Mouse (Mus musculus) heart, embryonic 13.5 days (tissue): ENCODE data around the gene Gpr182. TPM values are rescaled to one million over a fixed set of nuclear protein-coding genes. Genes with fewer than 3 reads are reported as not detected.
A peak's percentile ranks its signal among the peaks of the same experiment; 100 is the strongest.
"Not testable (repeated sequence)": the region's sequence is repeated elsewhere in the genome, so short reads cannot be mapped to it uniquely, and the experiment has no call there.

Experiments used
- ATAC-seq: fragments of 200-750 bp; cut with Nextera tagmentation; 2 replicates; pipeline ENCODE4 v1.8.0; 2017; ENCODE audit warnings: moderate TSS enrichment; ENCODE audit not compliant: insufficient number of reproducible peaks, low FRiP score, low TSS enrichment; ENCODE audit errors: extremely low read depth
- H3K27ac ChIP-seq: fragments of 300-500 bp; sonication (generic); replicated peaks from 2 replicates; pipeline ENCODE4 v1.5.1; 2015; ENCODE audit warnings: moderate library complexity, mild to moderate bottlenecking, inconsistent platforms
- H3K27me3 ChIP-seq: fragments of 300-500 bp; sonication (generic); replicated peaks from 2 replicates; pipeline ENCODE4 v1.6.1; 2015; ENCODE audit warnings: mild to moderate bottlenecking, inconsistent platforms
- H3K36me3 ChIP-seq: fragments of 300-500 bp; sonication (generic); 2 replicates; pipeline ENCODE4 v1.6.1; 2015; ENCODE audit warnings: mild to moderate bottlenecking, inconsistent platforms
- H3K4me1 ChIP-seq: fragments of 300-500 bp; sonication (generic); 2 replicates; pipeline ENCODE4 v1.6.1; 2015; ENCODE audit warnings: inconsistent platforms
- H3K4me2 ChIP-seq: fragments of 300-500 bp; sonication (generic); 2 replicates; pipeline ENCODE4 v1.6.1; 2015; ENCODE audit warnings: inconsistent platforms, mild to moderate bottlenecking, moderate library complexity
- H3K4me3 ChIP-seq: fragments of 300-500 bp; sonication (generic); 2 replicates; pipeline ENCODE4 v1.5.1; 2015; ENCODE audit warnings: moderate library complexity, mild to moderate bottlenecking, inconsistent platforms
- H3K9ac ChIP-seq: fragments of 300-500 bp; sonication (generic); 2 replicates; pipeline ENCODE4 v1.6.1; 2015; ENCODE audit warnings: inconsistent platforms, mild to moderate bottlenecking, moderate library complexity
- H3K9me3 ChIP-seq: fragments of 300-500 bp; sonication (generic); 2 replicates; pipeline ENCODE4 v1.6.1; 2016; ENCODE audit warnings: inconsistent platforms
- WGBS: fragments of 180-500 bp; shearing (Covaris S2); methylation state at CpG from one replicate; pipeline ENCODE4 v1.1.7; 2015; ENCODE audit warnings: mixed read lengths; 5-methylcytosine and 5-hydroxymethylcytosine counted together
- polyA plus RNA-seq: library from polyadenylated mRNA; unstranded; fragments of >200 nt; fragmentation: Nextera tagmentation; extraction: Ambion mirVana; gene quantifications from 2 replicates; pipeline ENCODE4 v1.2.1, GENCODE M21; 2015

Gpr182 gene
- 20.2 TPM in 2 replicates for polyA plus RNA-seq

DNA sequence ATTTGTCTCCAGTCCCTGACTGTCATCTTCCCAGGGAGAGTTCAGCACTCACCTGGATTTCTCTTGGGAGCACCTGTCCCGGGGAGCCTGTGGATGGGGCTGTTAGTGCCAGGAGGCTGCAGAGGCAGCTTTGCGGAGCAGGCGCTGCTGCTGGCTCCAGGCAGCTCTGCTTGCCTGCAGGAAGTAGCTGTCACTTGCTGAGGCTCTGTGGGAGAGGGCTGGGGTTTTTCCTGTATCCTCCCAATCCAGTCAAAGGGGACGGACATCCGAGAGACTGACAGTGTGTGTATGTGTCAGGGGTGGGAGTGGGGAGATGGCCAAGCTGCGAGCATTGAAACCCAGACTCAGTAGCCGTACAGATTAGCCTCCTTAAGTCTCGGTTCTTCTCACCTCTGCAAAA is at the start of gene Gpr182:
Gene Gpr182, minus strand, starts transcription at position 185 of the 400 bp plus-strand sequence.
- ATAC-seq: peak; percentile 48; the same call in 1 of the 2 replicates
- 34% methylated on average over 8 of the region's 8 CpGs for WGBS
- Histone ChIP-seq H3K4me1 (peaks cover 37% of the 10 kb centered on the region), H3K36me3 (peaks cover 22% of the 10 kb centered on the region), H3K4me2 (peak within 1 kb of the TSS; percentile 66), H3K9ac (peak within 1 kb of the TSS; percentile 76), H3K27me3 (no peaks in the 10 kb centered on the region), H3K9me3 (no peaks in the 10 kb centered on the region), H3K4me3 (peak within 1 kb of the TSS; percentile 52), H3K27ac (peak within 1 kb of the TSS; percentile 69)

DNA sequence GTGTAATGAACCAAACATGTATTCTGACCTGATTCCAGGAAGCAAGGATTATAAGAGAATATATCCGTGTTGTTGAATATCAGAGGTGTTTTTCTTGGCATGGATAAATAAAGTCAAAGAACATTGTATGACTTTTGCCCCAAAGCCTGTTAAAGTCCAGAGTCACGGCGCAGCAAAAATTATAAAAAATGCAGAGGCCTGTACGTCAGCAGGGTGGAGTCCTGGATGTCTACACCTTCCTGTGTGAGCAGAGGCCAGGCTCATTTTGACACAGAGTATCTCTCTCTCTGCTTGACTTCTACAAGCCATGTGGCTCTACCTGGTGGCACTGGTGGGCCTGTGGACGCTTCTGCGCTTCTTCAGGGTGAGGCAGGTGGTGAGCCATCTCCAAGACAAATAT is 49.4 kb upstream of the Gpr182 start, which contains the start of gene Rdh16:
Gene Rdh16, plus strand, starts transcription at position 262 of the 400 bp plus-strand sequence.
- H3K27me3 ChIP-seq: no peaks in the 10 kb centered on the region
- H3K9me3 ChIP-seq: no peaks in the 10 kb centered on the region
- H3K4me1 ChIP-seq: no peaks in the 10 kb centered on the region
- no peak for ATAC-seq
- H3K4me3 ChIP-seq: no peak within 1 kb of the TSS
- no peaks in the 10 kb centered on the region for H3K36me3 ChIP-seq
- no peak within 1 kb of the TSS for H3K9ac ChIP-seq
- H3K4me2 ChIP-seq: no peak within 1 kb of the TSS
- WGBS: 72% methylated on average over 6 of the region's 6 CpGs
- H3K27ac ChIP-seq: no peak within 1 kb of the TSS

- no peaks in the 10 kb centered on the region for H3K27me3 ChIP-seq
- no peak overlapping the region for H3K9ac ChIP-seq
Observed at GRCm38 (mm10) chr10:127799295-127799694, 47.8 kb upstream of the Gpr182 start.

GRCm38 (mm10) chr10:127785411-127785810 is 33.9 kb upstream of the Gpr182 start:
- not testable (repeated sequence) for H3K4me1 ChIP-seq, H3K27me3 ChIP-seq, H3K36me3 ChIP-seq, H3K27ac ChIP-seq, H3K4me3 ChIP-seq, ATAC-seq, H3K4me2 ChIP-seq, H3K9me3 ChIP-seq, H3K9ac ChIP-seq
- 82% methylated on average over 1 of the region's 1 CpGs for WGBS

More at GRCm38 (mm10) chr10:127799295-127799694, 47.8 kb upstream of the Gpr182 start:
- ATAC-seq: no peak
- no peaks in the 10 kb centered on the region for H3K9me3 ChIP-seq
- no peaks in the 10 kb centered on the region for H3K36me3 ChIP-seq
- H3K4me1 ChIP-seq: no peaks in the 10 kb centered on the region
- H3K27ac ChIP-seq: no peak overlapping the region
- WGBS: 59% methylated on average over 1 of the region's 1 CpGs
- no peak overlapping the region for H3K4me3 ChIP-seq
- H3K4me2 ChIP-seq: no peak overlapping the region

GRCm38 (mm10) chr10:127782321-127782720 is 30.8 kb upstream of the Gpr182 start:
- H3K9ac ChIP-seq, H3K4me3 ChIP-seq, H3K27me3 ChIP-seq, H3K9me3 ChIP-seq, ATAC-seq, H3K27ac ChIP-seq, H3K4me1 ChIP-seq, H3K36me3 ChIP-seq, H3K4me2 ChIP-seq: not testable (repeated sequence)
- 89% methylated on average over 17 of the region's 17 CpGs for WGBS

GRCm38 (mm10) chr10:127776011-127776410 is 24.5 kb upstream of the Gpr182 start, which contains the start of gene Rdh9:
TSS of gene Rdh9 (plus strand) at chr10:127776386.
- no peak within 1 kb of the TSS for H3K9ac ChIP-seq
- no peaks in the 10 kb centered on the region for H3K36me3 ChIP-seq
- H3K4me3 ChIP-seq: no peak within 1 kb of the TSS
- no peaks in the 10 kb centered on the region for H3K4me1 ChIP-seq
- no peak within 1 kb of the TSS for H3K27ac ChIP-seq
- 68% methylated on average over 2 of the region's 2 CpGs for WGBS
- no peaks in the 10 kb centered on the region for H3K27me3 ChIP-seq
- no peak for ATAC-seq
- no peak within 1 kb of the TSS for H3K4me2 ChIP-seq
- no peaks in the 10 kb centered on the region for H3K9me3 ChIP-seq

- Histone ChIP-seq H3K4me3 (no peak overlapping the region), H3K9ac (no peak overlapping the region), H3K4me2 (no peak overlapping the region), H3K4me1 (no peaks in the 10 kb centered on the region), H3K27me3 (no peaks in the 10 kb centered on the region), H3K9me3 (no peaks in the 10 kb centered on the region), H3K27ac (no peak overlapping the region), H3K36me3 (no peaks in the 10 kb centered on the region)
- WGBS: 68% methylated on average over 1 of the region's 1 CpGs
- ATAC-seq: no peak
Observed at GRCm38 (mm10) chr10:127766564-127766963, 15.0 kb upstream of the Gpr182 start.

DNA sequence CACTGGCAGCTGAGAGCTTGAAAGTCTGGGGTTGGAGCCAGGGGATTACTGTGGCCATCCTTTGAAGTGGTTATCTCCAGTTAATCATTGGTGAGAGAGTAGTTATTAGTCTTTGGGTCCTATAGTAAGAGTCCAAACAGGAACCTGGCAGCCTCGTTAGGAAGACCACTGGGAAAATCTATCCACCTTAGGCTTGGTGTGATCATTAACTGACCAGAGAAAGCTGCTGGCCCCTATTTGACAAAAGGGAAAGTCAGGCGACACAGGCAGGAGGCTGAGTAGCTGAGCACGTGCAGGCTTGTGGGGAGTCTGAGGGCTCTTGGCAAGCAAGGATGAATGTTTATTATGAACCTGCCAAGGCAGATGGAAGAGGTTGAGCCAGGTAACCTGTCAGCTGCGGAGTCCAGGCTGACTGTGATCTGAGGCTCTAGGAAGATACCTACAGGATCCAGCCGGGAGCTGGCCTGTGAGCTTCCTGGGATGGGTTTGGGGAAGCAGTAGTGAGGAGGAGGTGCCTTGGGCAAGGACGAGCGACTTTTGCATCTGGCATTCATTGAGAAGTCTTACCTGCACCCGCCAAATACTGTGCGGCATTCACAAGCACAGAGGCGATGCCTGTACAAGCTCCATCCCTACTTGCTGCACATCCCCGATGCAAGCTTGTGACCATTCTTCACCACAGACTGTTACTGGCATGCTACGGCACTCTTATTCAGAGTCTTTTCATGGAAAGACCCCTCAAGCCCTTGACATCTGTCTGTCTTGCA is 12.6 kb upstream of the Gpr182 start:
- H3K9me3 ChIP-seq: no peaks in the 10 kb centered on the region
- H3K27ac ChIP-seq: no peak overlapping the region
- H3K36me3 ChIP-seq: no peaks in the 10 kb centered on the region
- no peaks in the 10 kb centered on the region for H3K27me3 ChIP-seq
- ATAC-seq: no peak
- H3K9ac ChIP-seq: no peak overlapping the region
- H3K4me3 ChIP-seq: no peak overlapping the region
- no peak overlapping the region for H3K4me2 ChIP-seq
- H3K4me1 ChIP-seq: no peaks in the 10 kb centered on the region
- 52% methylated on average over 12 of the region's 12 CpGs for WGBS

- not testable (repeated sequence) for H3K4me1 ChIP-seq, ATAC-seq, H3K4me3 ChIP-seq, H3K27ac ChIP-seq, H3K9me3 ChIP-seq, H3K27me3 ChIP-seq, H3K36me3 ChIP-seq, H3K4me2 ChIP-seq, H3K9ac ChIP-seq
- 79% methylated on average over 10 of the region's 10 CpGs for WGBS
Observed at GRCm38 (mm10) chr10:127762926-127763325, 11.4 kb upstream of the Gpr182 start.

GRCm38 (mm10) chr10:127759181-127760110 is 7.9 kb upstream of the Gpr182 start, which contains the start of the genes Rdh1 and Rdh16f1:
TSS of gene Rdh1 (plus strand) at chr10:127759721.
TSS of gene Rdh16f1 (plus strand) at chr10:127759787.
- WGBS: 56% methylated on average over 9 of the region's 9 CpGs
- Histone ChIP-seq H3K9ac (no peak within 1 kb of the TSS), H3K4me1 (peaks cover 27% of the 10 kb centered on the region), H3K9me3 (no peaks in the 10 kb centered on the region), H3K27ac (peak within 1 kb of the TSS; percentile 42), H3K36me3 (no peaks in the 10 kb centered on the region), H3K4me3 (no peak within 1 kb of the TSS), H3K4me2 (no peak within 1 kb of the TSS), H3K27me3 (no peaks in the 10 kb centered on the region)
- no peak for ATAC-seq

DNA sequence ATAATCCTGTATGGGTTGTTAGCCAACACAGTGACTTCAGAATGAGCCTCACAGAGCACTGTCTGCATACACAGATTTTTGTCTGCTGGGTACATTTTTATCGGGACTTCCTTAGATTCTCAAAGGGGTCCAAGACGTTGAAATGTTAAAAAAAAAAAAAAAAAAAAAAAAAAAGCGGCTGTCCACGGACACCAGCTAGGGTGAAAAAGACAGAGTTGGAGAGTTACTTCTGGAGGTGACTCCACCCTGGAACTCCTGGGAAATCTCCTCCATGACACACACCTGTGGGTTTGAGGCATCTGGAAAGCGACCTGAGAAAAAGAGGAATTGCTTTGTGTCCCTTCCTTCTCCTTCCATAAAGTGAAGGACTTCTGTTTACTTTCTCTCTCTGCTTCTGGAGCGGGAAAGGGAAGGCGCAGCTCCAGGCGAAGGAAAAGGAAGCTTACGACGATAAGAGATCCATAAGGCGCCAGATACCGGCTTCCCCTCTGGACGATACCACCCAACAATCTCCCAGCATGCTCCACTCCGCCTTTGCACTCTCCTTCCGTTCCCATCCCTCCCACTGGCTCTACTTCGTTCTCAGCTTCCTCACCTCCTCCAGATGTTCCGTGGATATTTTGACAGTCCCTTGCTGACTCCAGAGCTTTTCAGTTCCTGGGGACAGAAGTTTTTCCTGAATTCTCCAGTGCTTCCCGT is 4.4 kb upstream of the Gpr182 start:
- peak overlapping the region; percentile 66 for H3K4me2 ChIP-seq
- no peak for ATAC-seq
- peak overlapping the region; percentile 37 for H3K4me3 ChIP-seq
- no peaks in the 10 kb centered on the region for H3K36me3 ChIP-seq
- H3K4me1 ChIP-seq: peaks cover 32% of the 10 kb centered on the region
- H3K9ac ChIP-seq: peak overlapping the region; percentile 52
- 20% methylated on average over 18 of the region's 18 CpGs for WGBS
- no peaks in the 10 kb centered on the region for H3K9me3 ChIP-seq
- no peaks in the 10 kb centered on the region for H3K27me3 ChIP-seq
- H3K27ac ChIP-seq: peak overlapping the region; percentile 81
